Mouse (Mus musculus) small intestine, adult 2 months (tissue): ENCODE results near the gene Fosl2. TPM values are rescaled to one million over a fixed set of nuclear protein-coding genes. Genes with fewer than 3 reads are reported as not detected.
A peak's percentile ranks its signal among the peaks of the same experiment; 100 is the strongest.

ENCODE experiments used
- H3K27ac ChIP-seq: fragments of 200-500 bp; 2 replicates; pipeline ENCODE4 v1.5.1; 2012; ENCODE audit warnings: low read depth, low read length, control low read depth, inconsistent platforms; ENCODE audit not compliant: insufficient read depth
- H3K27me3 ChIP-seq: fragments of 200-500 bp; 2 replicates; pipeline ENCODE4 v1.6.1; 2012; ENCODE audit warnings: mild to moderate bottlenecking, moderate library complexity, low read length, inconsistent platforms; ENCODE audit not compliant: control insufficient read depth, insufficient read depth
- H3K36me3 ChIP-seq: fragments of 200-500 bp; 2 replicates; pipeline ENCODE4 v1.6.1; 2012; ENCODE audit warnings: mild to moderate bottlenecking, low read length, control low read depth, inconsistent platforms; ENCODE audit not compliant: control insufficient read depth, insufficient read depth
- H3K4me1 ChIP-seq: fragments of 200-500 bp; 2 replicates; pipeline ENCODE4 v1.6.1; 2012; ENCODE audit warnings: low read length, inconsistent platforms, mixed read lengths; ENCODE audit not compliant: control insufficient read depth, insufficient read depth, insufficient read length
- H3K4me3 ChIP-seq: fragments of 200-500 bp; 2 replicates; pipeline ENCODE4 v1.5.1; 2012; ENCODE audit warnings: low read depth, mild to moderate bottlenecking, control low read depth, inconsistent platforms, low read length, moderate library complexity
- CTCF ChIP-seq: fragments of 200-500 bp; IDR thresholded peaks from 2 replicates; pipeline ENCODE4 v1.5.1; 2012; ENCODE audit warnings: low read depth, mild to moderate bottlenecking, control low read depth, inconsistent platforms, low read length, moderate library complexity, mixed read lengths; ENCODE audit not compliant: insufficient replicate concordance, insufficient read length; ENCODE audit errors: extremely low read depth
- POLR2A ChIP-seq: fragments of 200-500 bp; IDR thresholded peaks from 2 replicates; pipeline ENCODE4 v1.6.1; 2012; ENCODE audit warnings: low read depth, mild to moderate bottlenecking, control low read depth, inconsistent platforms, low read length, moderate library complexity
- WGBS: fragments of 180-500 bp; shearing (Covaris S2); methylation state at CpG from one replicate; pipeline ENCODE4 v1.1.7; 2018; 5-methylcytosine and 5-hydroxymethylcytosine counted together
- polyA plus RNA-seq: library from polyadenylated mRNA; depleted of rRNA; stranded (reverse); fragments of >200 nt; gene quantifications from 2 replicates; pipeline ENCODE4 v1.2.3, GENCODE M21; 2012; rRNA removed

Gene Fosl2
- polyA plus RNA-seq = 34.9 and 116 TPM in 2 replicates

- Histone ChIP-seq H3K4me1 (peaks cover 3% of the 10 kb centered on the region; the same call in 1 of the 2 replicates), H3K27me3 (no peaks in the 10 kb centered on the region), H3K4me3 (peak within 1 kb of the TSS; percentile 86), H3K36me3 (peaks cover 8% of the 10 kb centered on the region; the same call in 1 of the 2 replicates), H3K27ac (peak within 1 kb of the TSS; percentile 99)
- TF ChIP-seq CTCF = no peak
- peak; percentile 92 for TF ChIP-seq POLR2A
- under 1% methylated on average over 84 of the region's 85 CpGs for whole genome bisulfite sequencing
Observed at GRCm38 (mm10) chr5:32135336-32136206, at the start of gene Fosl2. Fosl2 (plus strand) TSS chr5:32135801.

- WGBS = 80% methylated on average over 2 of the region's 2 CpGs
- Histone ChIP-seq H3K36me3 (no peaks in the 10 kb centered on the region), H3K27me3 (no peaks in the 10 kb centered on the region), H3K4me1 (peaks cover 6% of the 10 kb centered on the region; the same call in 1 of the 2 replicates), H3K4me3 (no peak overlapping the region), H3K27ac (no peak overlapping the region)
- TF ChIP-seq POLR2A (no peak), CTCF (no peak)
Observed at GRCm38 (mm10) chr5:32085971-32086370, 49.6 kb upstream of the Fosl2 start.

GRCm38 (mm10) chr5:32086526-32087090 lies 49.0 kb upstream of the Fosl2 start:
- H3K36me3 ChIP-seq = no peaks in the 10 kb centered on the region
- H3K4me1 ChIP-seq = peaks cover 6% of the 10 kb centered on the region; the same call in 1 of the 2 replicates
- H3K27me3 ChIP-seq = no peaks in the 10 kb centered on the region
- WGBS = 66% methylated on average over 6 of the region's 6 CpGs
- H3K4me3 ChIP-seq = no peak overlapping the region
- no peak for TF ChIP-seq CTCF
- TF ChIP-seq POLR2A = no peak
- H3K27ac ChIP-seq = no peak overlapping the region

- TF ChIP-seq POLR2A (no peak), CTCF (no peak)
- no peak overlapping the region for H3K27ac ChIP-seq
Observed at GRCm38 (mm10) chr5:32089481-32089880, 46.1 kb upstream of the Fosl2 start.

GRCm38 (mm10) chr5:32092281-32092680 lies 43.3 kb upstream of the Fosl2 start:
- H3K4me3 ChIP-seq = no peak overlapping the region
- peaks cover 3% of the 10 kb centered on the region; the same call in 1 of the 2 replicates for H3K4me1 ChIP-seq
- no peaks in the 10 kb centered on the region for H3K36me3 ChIP-seq
- TF ChIP-seq POLR2A (no peak), CTCF (no peak)
- no peaks in the 10 kb centered on the region for H3K27me3 ChIP-seq
- H3K27ac ChIP-seq = no peak overlapping the region

More at GRCm38 (mm10) chr5:32089481-32089880, 46.1 kb upstream of the Fosl2 start:
- WGBS = 51% methylated on average over 5 of the region's 5 CpGs
- Histone ChIP-seq H3K4me1 (peaks cover 9% of the 10 kb centered on the region; the same call in 1 of the 2 replicates), H3K36me3 (no peaks in the 10 kb centered on the region), H3K27me3 (no peaks in the 10 kb centered on the region), H3K4me3 (no peak overlapping the region)

- Histone ChIP-seq H3K27ac (no peak overlapping the region), H3K27me3 (no peaks in the 10 kb centered on the region), H3K4me3 (no peak overlapping the region), H3K36me3 (no peaks in the 10 kb centered on the region), H3K4me1 (peaks cover under 1% of the 10 kb centered on the region; the same call in 1 of the 2 replicates)
- TF ChIP-seq POLR2A = no peak
- no peak for TF ChIP-seq CTCF
- 88% methylated on average over 3 of the region's 3 CpGs for WGBS
Observed at GRCm38 (mm10) chr5:32098691-32099090, 36.9 kb upstream of the Fosl2 start.

- H3K27ac ChIP-seq = peak overlapping the region; percentile 34; the same call in 1 of the 2 replicates
- WGBS = 37% methylated on average over 5 of the region's 5 CpGs
Observed at GRCm38 (mm10) chr5:32102484-32102883, 33.1 kb upstream of the Fosl2 start.

More at GRCm38 (mm10) chr5:32102484-32102883, 33.1 kb upstream of the Fosl2 start:
- TF ChIP-seq POLR2A (no peak), CTCF (no peak)
- Histone ChIP-seq H3K4me3 (no peak overlapping the region), H3K4me1 (peaks cover 8% of the 10 kb centered on the region; the same call in 1 of the 2 replicates), H3K27me3 (no peaks in the 10 kb centered on the region), H3K36me3 (no peaks in the 10 kb centered on the region)
